Mouse (Mus musculus): Measurements from ENCODE around the gene Prep.
"Not testable (repeated sequence)": the region's sequence is repeated elsewhere in the genome, so short reads cannot be mapped to it uniquely, and the experiment has no call there.

The Prep gene

GRCm38 (mm10) chr10:45075491-45076051, 8.6 kb downstream of the Prep start:
- no peak for DNase-seq (ENCODE audit: low read depth, low spot score)

GRCm38 (mm10) chr10:45076585-45076984, 9.6 kb downstream of the Prep start:
- DNase-seq (ENCODE audit: low read depth, low spot score): no peak

GRCm38 (mm10) chr10:45077353-45077752, 10.3 kb downstream of the Prep start:
- no peak for DNase-seq (ENCODE audit: low read depth, low spot score)

GRCm38 (mm10) chr10:45079756-45080155, 12.8 kb downstream of the Prep start:
- DNase-seq (ENCODE audit: low read depth, low spot score): no peak

GRCm38 (mm10) chr10:45080490-45080889, 13.5 kb downstream of the Prep start:
- DNase-seq (ENCODE audit: low read depth, low spot score): no peak

- DNase-seq (ENCODE audit: low read depth, low spot score): no peak
Observed at GRCm38 (mm10) chr10:45082730-45083129, 15.7 kb downstream of the Prep start.

- not testable (repeated sequence) for DNase-seq (ENCODE audit: low read depth, low spot score)
Observed at GRCm38 (mm10) chr10:45084002-45084401, 17.0 kb downstream of the Prep start.

GRCm38 (mm10) chr10:45084471-45084870, 17.5 kb downstream of the Prep start:
- DNase-seq (ENCODE audit: low read depth, low spot score): no peak

GRCm38 (mm10) chr10:45085315-45085714, 18.3 kb downstream of the Prep start:
- DNase-seq (ENCODE audit: low read depth, low spot score): no peak

- DNase-seq (ENCODE audit: low read depth, low spot score): no peak
Observed at GRCm38 (mm10) chr10:45086637-45087036, 19.6 kb downstream of the Prep start.

GRCm38 (mm10) chr10:45091462-45092079, 24.6 kb downstream of the Prep start:
- DNase-seq (ENCODE audit: low read depth, low spot score): no peak

- DNase-seq (ENCODE audit: low read depth, low spot score): peak; percentile 31
Observed at GRCm38 (mm10) chr10:45092080-45093056, 25.4 kb downstream of the Prep start.

- peak; percentile 22 for DNase-seq (ENCODE audit: low read depth, low spot score)
Observed at GRCm38 (mm10) chr10:45098751-45099150, 31.7 kb downstream of the Prep start.

GRCm38 (mm10) chr10:45100473-45100872, 33.5 kb downstream of the Prep start:
- DNase-seq (ENCODE audit: low read depth, low spot score): no peak

- DNase-seq (ENCODE audit: low read depth, low spot score): no peak
Observed at GRCm38 (mm10) chr10:45103184-45103583, 36.2 kb downstream of the Prep start.

GRCm38 (mm10) chr10:45104098-45104497, 37.1 kb downstream of the Prep start:
- DNase-seq (ENCODE audit: low read depth, low spot score): no peak

GRCm38 (mm10) chr10:45104535-45105079, 37.6 kb downstream of the Prep start:
- no peak for DNase-seq (ENCODE audit: low read depth, low spot score)

GRCm38 (mm10) chr10:45106541-45106940, 39.5 kb downstream of the Prep start:
- DNase-seq (ENCODE audit: low read depth, low spot score): no peak

GRCm38 (mm10) chr10:45107313-45107712, 40.3 kb downstream of the Prep start:
- DNase-seq (ENCODE audit: low read depth, low spot score): no peak

GRCm38 (mm10) chr10:45109041-45109440, 42.0 kb downstream of the Prep start:
- DNase-seq (ENCODE audit: low read depth, low spot score): no peak

- DNase-seq (ENCODE audit: low read depth, low spot score): no peak
Observed at GRCm38 (mm10) chr10:45109974-45110373, 43.0 kb downstream of the Prep start.

GRCm38 (mm10) chr10:45112927-45113326, 45.9 kb downstream of the Prep start:
- no peak for DNase-seq (ENCODE audit: low read depth, low spot score)

Data from telencephalon, adult 2 months (tissue).